Comparison of ENCODE assay signal across 27 mouse cellular contexts in the genomic region with DNA sequence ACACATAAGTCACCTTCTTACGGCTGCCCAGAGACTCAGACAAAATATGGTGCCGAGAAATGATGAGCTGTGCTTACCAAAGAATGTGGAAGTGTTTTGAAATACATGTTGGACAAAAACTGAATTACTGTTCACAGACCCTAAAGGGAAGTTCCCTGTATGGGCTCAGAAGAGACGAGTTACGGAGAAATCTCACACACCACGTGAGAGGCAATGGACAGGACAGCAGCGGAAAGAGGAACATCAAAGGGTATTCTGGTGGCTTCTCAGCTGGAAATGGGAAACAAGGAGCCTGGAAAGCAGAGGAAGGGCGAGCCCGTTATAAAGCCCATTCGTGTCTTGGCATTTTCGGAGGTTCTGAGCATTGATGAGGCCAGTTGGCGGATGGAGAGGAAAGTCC. TPM values are rescaled to one million over a fixed set of nuclear protein-coding genes. Genes with fewer than 3 reads are reported as not detected.
DNase-seq lines count a peak whose midpoint lies in the region; ATAC-seq and TF ChIP-seq lines count a peak whose summit lies in the region.
"Had no signal": no experiment of that assay in that cellular context is flagged by ENCODE, and none has a peak within 500 bp of the region (broad histone marks: within the 10 kb centered on the region; RNA-seq: fewer than 3 reads in every experiment).

No protein-coding gene starts in this region.

- TF ChIP-seq CTCF in lung, adult 2 months (IDR thresholded peaks at IDR 0.05; ENCODE audit: insufficient read depth, low read length) = no peak

- DNase-seq in heart, adult 11 months = peak; percentile 95
- no peak for DNase-seq in heart, postnatal 4 days
- DNase-seq in lung, postnatal 25 days (ENCODE audit: low spot score) = peak; percentile 40
- no peak for DNase-seq in lung, adult 2 months
- DNase-seq in adrenal gland, adult (ENCODE audit: inconsistent age in 2 of 2, low spot score in 1 of 2) = no peak
- DNase-seq: cerebellum, adult 2 months; cerebellum, postnatal 25 days; embryo, embryonic 11 days; gastrocnemius, postnatal 10 days; heart, postnatal 14 days; kidney, adult 11 months; right cerebral cortex, postnatal 14 days; thymus, adult 2 months; thymus, postnatal 4 days had no signal

- no peak overlapping the region for H3K4me3 ChIP-seq in lung, adult 2 months (replicated peaks; ENCODE audit: extremely low read depth, low read depth, low read length)
- H3K4me3 ChIP-seq: embryonic facial prominence, embryonic 13.5 days; heart, adult 2 months; heart, embryonic 13.5 days; hindbrain, embryonic 12.5 days; left cerebral cortex, adult 2 months had no signal

- H3K4me1 ChIP-seq in lung, adult 2 months (ENCODE audit: control insufficient read depth, insufficient read depth, low read length) = peaks cover 2% of the 10 kb centered on the region; the same call in 1 of the 2 replicates
- H3K4me1 ChIP-seq: embryonic facial prominence, embryonic 13.5 days; heart, embryonic 13.5 days; hindbrain, embryonic 12.5 days had no signal

- TF ChIP-seq POLR2A in lung, adult 2 months (IDR thresholded peaks at IDR 0.05; ENCODE audit: borderline replicate concordance, extremely low read depth, low read depth, low read length) = no peak

- 50% methylated on average over 11 of the region's 11 CpGs for WGBS in lung, adult 2 months

- ATAC-seq in megakaryocyte, adult 5-6 weeks (ENCODE audit: poor library complexity, severe bottlenecking) = peak; percentile 81
- ATAC-seq in erythroblast, adult 5-6 weeks (replicated peaks; ENCODE audit: low FRiP score, poor library complexity, severe bottlenecking) = no peak
- ATAC-seq: CD4-positive, CD25-positive, alpha-beta regulatory T cell, adult 4 months; forebrain, embryonic 14.5 days; midbrain, embryonic 16.5 days had no signal

RNA-seq across cellular contexts. Expression of gene Zfp3, which starts 23.0 kb away (rescaled TPM):
- 10 to 100 TPM; 11.8 to 12.1 TPM for total RNA-seq in heart, postnatal 4 days (2021)
- 1.4 and 2.3 TPM in 2 replicates for polyA plus RNA-seq in lung, adult 2 months (2012; rRNA removed)
- total RNA-seq in megakaryocyte, adult 5-6 weeks (2015) = 1.9 and 4.8 TPM in 2 replicates
- total RNA-seq in megakaryocyte, adult 5-6 weeks (2017) = 2.1 and 2.8 TPM in 2 replicates
- 5.0 TPM in 1 of 2 replicates, not detected in the other for total RNA-seq in erythroblast, adult 5-6 weeks (2015; ENCODE audit: low replicate concordance)
- not detected in 2 replicates for total RNA-seq in erythroblast, adult 5-6 weeks (2017; ENCODE audit: low replicate concordance)

RNA-seq across cellular contexts. Expression of gene Scimp, which starts 25.3 kb away (rescaled TPM):
- not detected for total RNA-seq in heart, postnatal 4 days (2021)
- 2.6 and 3.5 TPM in 2 replicates for polyA plus RNA-seq in lung, adult 2 months (2012; rRNA removed)
- total RNA-seq in megakaryocyte, adult 5-6 weeks (2015) = 0.65 and 2.3 TPM in 2 replicates
- 2.6 and 3.3 TPM in 2 replicates for total RNA-seq in megakaryocyte, adult 5-6 weeks (2017)
- total RNA-seq in erythroblast, adult 5-6 weeks (2015; ENCODE audit: low replicate concordance) = not detected in 2 replicates
- total RNA-seq in erythroblast, adult 5-6 weeks (2017; ENCODE audit: low replicate concordance) = not detected in 2 replicates
- total RNA-seq: ES-E14; gastrocnemius, postnatal 10 days; layer of hippocampus, postnatal 10 days; left cerebral cortex, adult 2 months; left cerebral cortex, postnatal 36 days had no signal
- polyA plus RNA-seq: forebrain, embryonic 14.5 days; hindbrain, embryonic 12.5 days; midbrain, embryonic 16.5 days had no signal

RNA-seq across cellular contexts. Expression of gene Rabep1, which starts 57.5 kb away (rescaled TPM):
- 10 to 100 TPM; 34.7 to 38.0 TPM for total RNA-seq in heart, postnatal 4 days (2021)
- polyA plus RNA-seq in lung, adult 2 months (2012; rRNA removed) = 3.4 TPM in 2 replicates
- total RNA-seq in megakaryocyte, adult 5-6 weeks (2015) = 18.6 and 18.9 TPM in 2 replicates
- 47.8 and 55.9 TPM in 2 replicates for total RNA-seq in megakaryocyte, adult 5-6 weeks (2017)
- 5.2 and 10.0 TPM in 2 replicates for total RNA-seq in erythroblast, adult 5-6 weeks (2015; ENCODE audit: low replicate concordance)
- 10.8 and 19.2 TPM in 2 replicates for total RNA-seq in erythroblast, adult 5-6 weeks (2017; ENCODE audit: low replicate concordance)

Comparison
In these comparisons a context has a peak if more than half of its experiments do, and no peak if none do; other contexts are left out.
1. DNase-seq: peak in heart, adult 11 months (single experiment) and lung, postnatal 25 days (single experiment); none in heart, postnatal 4 days (single experiment), lung, adult 2 months (single experiment) and adrenal gland, adult (0 of 2).